Mouse (Mus musculus) neural tube, embryonic 11.5 days (tissue): ENCODE measurements around the gene Ston2. TPM values are rescaled to one million over a fixed set of nuclear protein-coding genes. Genes with fewer than 3 reads are reported as not detected.

Experiments
- ATAC-seq: fragments of 200-750 bp; cut with Nextera tagmentation; 2 replicates; pipeline ENCODE4 v1.8.0; 2017; ENCODE audit warnings: moderate number of reproducible peaks, mild to moderate bottlenecking, moderate TSS enrichment, moderate library complexity; ENCODE audit not compliant: insufficient read depth, low FRiP score, low TSS enrichment
- DNase-seq: peaks from one replicate; pipeline ENCODE4 v3.0.0-alpha.2; 2015; ENCODE audit warnings: low spot score
- H3K27ac ChIP-seq: fragments of 300-500 bp; sonication (generic); 2 replicates; pipeline ENCODE4 v1.5.1; 2014; ENCODE audit warnings: low read depth, mild to moderate bottlenecking, low read length
- H3K27me3 ChIP-seq: fragments of 300-500 bp; sonication (generic); 2 replicates; pipeline ENCODE4 v1.6.1; 2014; ENCODE audit warnings: mild to moderate bottlenecking, low read length, mixed read lengths; ENCODE audit not compliant: control insufficient read depth, insufficient read depth
- H3K36me3 ChIP-seq: fragments of 300-500 bp; sonication (generic); 2 replicates; pipeline ENCODE4 v1.6.1; 2014; ENCODE audit warnings: mild to moderate bottlenecking, low read length, moderate library complexity, mixed read lengths; ENCODE audit not compliant: control insufficient read depth, insufficient read depth
- H3K4me1 ChIP-seq: fragments of 300-500 bp; sonication (generic); 2 replicates; pipeline ENCODE4 v1.6.1; 2014; ENCODE audit warnings: low read length, mixed read lengths; ENCODE audit not compliant: control insufficient read depth, insufficient read depth
- H3K4me2 ChIP-seq: fragments of 300-500 bp; sonication (generic); 2 replicates; pipeline ENCODE4 v1.6.1; 2014; ENCODE audit warnings: low read depth, mild to moderate bottlenecking, moderate library complexity
- H3K4me3 ChIP-seq: fragments of 300-500 bp; sonication (generic); 2 replicates; pipeline ENCODE4 v1.5.1; 2014; ENCODE audit warnings: low read depth, low read length
- H3K9ac ChIP-seq: fragments of 300-500 bp; sonication (generic); 2 replicates; pipeline ENCODE4 v1.6.1; 2014; ENCODE audit warnings: mild to moderate bottlenecking, low read length
- H3K9me3 ChIP-seq: fragments of 300-500 bp; sonication (generic); 2 replicates; pipeline ENCODE4 v1.6.1; 2016; ENCODE audit warnings: low read length; ENCODE audit not compliant: control insufficient read depth
- WGBS: fragments of 180-500 bp; shearing (Covaris S2); extraction: QIAGEN DNeasy Blood & Tissue Kit; methylation state at CpG from one replicate; pipeline ENCODE4 v1.1.7; 2014; 5-methylcytosine and 5-hydroxymethylcytosine counted together
- polyA plus RNA-seq: library from polyadenylated mRNA; unstranded; fragments of >200 nt; fragmentation: Nextera tagmentation; extraction: Ambion mirVana; gene quantifications from 2 replicates; pipeline ENCODE4 v1.2.1, GENCODE M21; 2014

Gene Ston2
- polyA plus RNA-seq, 1 experiment from 2014 or later, result 7.3 TPM

- no peaks in the 10 kb centered on the region for H3K36me3 ChIP-seq
- H3K27me3 ChIP-seq, result no peaks in the 10 kb centered on the region
- ATAC-seq, result no peak
- DNase-seq, result no peak
- H3K9ac ChIP-seq, result no peak overlapping the region
- H3K27ac ChIP-seq, result no peak overlapping the region
- H3K4me3 ChIP-seq, result no peak overlapping the region
- H3K4me2 ChIP-seq, result no peak overlapping the region
- WGBS, result 83% methylated on average over 15 of the region's 15 CpGs
- no peaks in the 10 kb centered on the region for H3K4me1 ChIP-seq
- no peaks in the 10 kb centered on the region for H3K9me3 ChIP-seq
Measured at GRCm38 (mm10) chr12:91734246-91735027, 53.8 kb downstream of the Ston2 start.

GRCm38 (mm10) chr12:91732729-91733448 is 55.3 kb downstream of the Ston2 start:
- H3K4me3 ChIP-seq, result no peak overlapping the region
- no peaks in the 10 kb centered on the region for H3K27me3 ChIP-seq
- WGBS, result 59% methylated on average over 6 of the region's 6 CpGs
- no peak overlapping the region for H3K27ac ChIP-seq
- no peaks in the 10 kb centered on the region for H3K9me3 ChIP-seq
- DNase-seq, result no peak
- ATAC-seq, result no peak
- no peaks in the 10 kb centered on the region for H3K4me1 ChIP-seq
- no peaks in the 10 kb centered on the region for H3K36me3 ChIP-seq
- H3K4me2 ChIP-seq, result no peak overlapping the region
- no peak overlapping the region for H3K9ac ChIP-seq

- H3K9ac ChIP-seq, result no peak overlapping the region
- H3K27me3 ChIP-seq, result no peaks in the 10 kb centered on the region
- H3K4me2 ChIP-seq, result no peak overlapping the region
- H3K27ac ChIP-seq, result no peak overlapping the region
- 90% methylated on average over 7 of the region's 7 CpGs for WGBS
- no peak overlapping the region for H3K4me3 ChIP-seq
- H3K9me3 ChIP-seq, result no peaks in the 10 kb centered on the region
- ATAC-seq, result no peak
- DNase-seq, result no peak
- no peaks in the 10 kb centered on the region for H3K36me3 ChIP-seq
- H3K4me1 ChIP-seq, result no peaks in the 10 kb centered on the region
Measured at GRCm38 (mm10) chr12:91726202-91726601, 62.0 kb downstream of the Ston2 start.

GRCm38 (mm10) chr12:91723912-91724311 is 64.3 kb downstream of the Ston2 start:
- 90% methylated on average over 6 of the region's 6 CpGs for WGBS
- no peak overlapping the region for H3K4me2 ChIP-seq
- H3K9ac ChIP-seq, result no peak overlapping the region
- ATAC-seq, result no peak
- DNase-seq, result no peak
- H3K4me3 ChIP-seq, result no peak overlapping the region
- no peaks in the 10 kb centered on the region for H3K9me3 ChIP-seq
- no peaks in the 10 kb centered on the region for H3K36me3 ChIP-seq
- H3K4me1 ChIP-seq, result no peaks in the 10 kb centered on the region
- no peaks in the 10 kb centered on the region for H3K27me3 ChIP-seq
- H3K27ac ChIP-seq, result no peak overlapping the region

GRCm38 (mm10) chr12:91719134-91719533 is 69.1 kb downstream of the Ston2 start:
- Histone ChIP-seq H3K27ac (no peak overlapping the region), H3K9me3 (no peaks in the 10 kb centered on the region), H3K4me3 (no peak overlapping the region), H3K4me2 (no peak overlapping the region), H3K9ac (no peak overlapping the region), H3K36me3 (no peaks in the 10 kb centered on the region), H3K4me1 (no peaks in the 10 kb centered on the region), H3K27me3 (no peaks in the 10 kb centered on the region)
- no peak for ATAC-seq
- WGBS, result 92% methylated on average over 7 of the region's 7 CpGs
- no peak for DNase-seq

GRCm38 (mm10) chr12:91715686-91716085 is 72.5 kb downstream of the Ston2 start:
- DNase-seq (no peak), ATAC-seq (no peak)
- no peak overlapping the region for H3K9ac ChIP-seq
- no peaks in the 10 kb centered on the region for H3K36me3 ChIP-seq
- H3K4me1 ChIP-seq, result no peaks in the 10 kb centered on the region
- no peaks in the 10 kb centered on the region for H3K9me3 ChIP-seq
- H3K27ac ChIP-seq, result no peak overlapping the region
- no peaks in the 10 kb centered on the region for H3K27me3 ChIP-seq
- WGBS, result 84% methylated on average over 6 of the region's 6 CpGs
- H3K4me3 ChIP-seq, result no peak overlapping the region
- no peak overlapping the region for H3K4me2 ChIP-seq

GRCm38 (mm10) chr12:91713358-91713757 is 74.8 kb downstream of the Ston2 start:
- ATAC-seq, result no peak
- 90% methylated on average over 7 of the region's 7 CpGs for WGBS
- H3K4me3 ChIP-seq, result no peak overlapping the region
- H3K36me3 ChIP-seq, result no peaks in the 10 kb centered on the region
- no peak overlapping the region for H3K9ac ChIP-seq
- H3K4me2 ChIP-seq, result no peak overlapping the region
- no peaks in the 10 kb centered on the region for H3K9me3 ChIP-seq
- H3K4me1 ChIP-seq, result no peaks in the 10 kb centered on the region
- no peak overlapping the region for H3K27ac ChIP-seq
- DNase-seq, result no peak
- no peaks in the 10 kb centered on the region for H3K27me3 ChIP-seq

GRCm38 (mm10) chr12:91711655-91712054 is 76.5 kb downstream of the Ston2 start:
- Histone ChIP-seq H3K36me3 (no peaks in the 10 kb centered on the region), H3K4me1 (no peaks in the 10 kb centered on the region), H3K4me3 (no peak overlapping the region), H3K9me3 (no peaks in the 10 kb centered on the region), H3K27ac (no peak overlapping the region), H3K27me3 (no peaks in the 10 kb centered on the region), H3K4me2 (no peak overlapping the region), H3K9ac (no peak overlapping the region)
- no peak for ATAC-seq
- WGBS, result 82% methylated on average over 4 of the region's 4 CpGs
- DNase-seq, result no peak

- Histone ChIP-seq H3K4me2 (no peak overlapping the region), H3K4me1 (no peaks in the 10 kb centered on the region), H3K27me3 (no peaks in the 10 kb centered on the region), H3K4me3 (no peak overlapping the region), H3K36me3 (no peaks in the 10 kb centered on the region), H3K27ac (no peak overlapping the region), H3K9ac (no peak overlapping the region), H3K9me3 (no peaks in the 10 kb centered on the region)
- no peak for DNase-seq
- WGBS, result 28% methylated on average over 3 of the region's 3 CpGs
- ATAC-seq, result no peak
Measured at GRCm38 (mm10) chr12:91710876-91711275, 77.3 kb downstream of the Ston2 start.
